In the genomic region with DNA sequence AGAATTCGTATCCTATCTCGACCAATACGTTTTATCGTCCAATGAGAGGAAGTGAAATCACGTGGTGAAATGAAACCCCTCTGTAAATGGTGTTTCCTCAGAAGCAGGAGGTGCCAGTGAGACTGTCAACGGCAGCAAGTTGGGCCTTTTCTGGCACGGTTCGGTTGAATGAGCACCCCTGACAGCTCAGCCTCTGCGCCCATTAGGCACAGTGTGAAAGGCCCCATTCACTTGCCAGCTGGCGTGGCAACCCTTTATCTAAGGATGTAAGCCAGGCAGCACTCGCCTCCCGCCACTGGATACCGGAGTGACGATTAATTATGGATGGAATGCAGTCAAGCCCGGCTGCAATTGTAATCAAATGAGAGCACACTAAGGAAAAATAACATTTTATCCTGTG, we compare ENCODE assay signal across 8 mouse cellular contexts.
DNase-seq lines count a peak whose midpoint lies in the region; ATAC-seq and TF ChIP-seq lines count a peak whose summit lies in the region.

No protein-coding gene starts in this region.

- no peak for TF ChIP-seq EP300 in heart, postnatal 0 days (IDR thresholded peaks at IDR 0.05; ENCODE audit: low read depth)

- no peak overlapping the region for H3K9ac ChIP-seq in forebrain, embryonic 14.5 days (ENCODE audit: low read length)
- H3K9ac ChIP-seq in heart, postnatal 0 days (replicated peaks; ENCODE audit: low read depth, low read length): no peak overlapping the region
- no peak overlapping the region for H3K9ac ChIP-seq in neural tube, embryonic 11.5 days (ENCODE audit: low read length)

- no peaks in the 10 kb centered on the region for H3K9me3 ChIP-seq in forebrain, embryonic 14.5 days (replicated peaks; ENCODE audit: control insufficient read depth, low read length)
- H3K9me3 ChIP-seq in heart, postnatal 0 days (replicated peaks; ENCODE audit: control insufficient read depth, low read length): no peaks in the 10 kb centered on the region
- no peaks in the 10 kb centered on the region for H3K9me3 ChIP-seq in neural tube, embryonic 11.5 days (ENCODE audit: control insufficient read depth, low read length)

- no peak for TF ChIP-seq CTCF in heart, postnatal 0 days (IDR thresholded peaks at IDR 0.05; ENCODE audit: low read depth)

- no peaks in the 10 kb centered on the region for H3K27me3 ChIP-seq in forebrain, embryonic 14.5 days (replicated peaks; ENCODE audit: control insufficient read depth, insufficient read depth, low read length)
- H3K27me3 ChIP-seq in heart, postnatal 0 days (ENCODE audit: control insufficient read depth, insufficient read depth, low read length): no peaks in the 10 kb centered on the region
- H3K27me3 ChIP-seq in neural tube, embryonic 11.5 days (ENCODE audit: control insufficient read depth, insufficient read depth, low read length): no peaks in the 10 kb centered on the region

- 4% methylated on average over 15 of the region's 15 CpGs for WGBS in forebrain, embryonic 14.5 days
- 23% methylated on average over 15 of the region's 15 CpGs for WGBS in heart, postnatal 0 days
- WGBS in neural tube, embryonic 11.5 days: 33% methylated on average over 15 of the region's 15 CpGs

- H3K4me2 ChIP-seq in forebrain, embryonic 14.5 days (ENCODE audit: low read length): peak overlapping the region; percentile 30
- peak overlapping the region; percentile 56 for H3K4me2 ChIP-seq in heart, postnatal 0 days (ENCODE audit: low read depth, low read length)
- H3K4me2 ChIP-seq in neural tube, embryonic 11.5 days (ENCODE audit: low read depth): no peak overlapping the region

- H3K4me3 ChIP-seq in forebrain, embryonic 14.5 days (ENCODE audit: low read depth, low read length): 0 out of 2 replicates have a peak overlapping the region, but pooled peaks have one; percentile 1
- H3K4me3 ChIP-seq in heart, postnatal 0 days (ENCODE audit: low read depth, low read length): peak overlapping the region; percentile 28
- no peak overlapping the region for H3K4me3 ChIP-seq in neural tube, embryonic 11.5 days (ENCODE audit: low read depth, low read length)

- peaks cover 9% of the 10 kb centered on the region; the same call in 1 of the 2 replicates for H3K4me1 ChIP-seq in forebrain, embryonic 14.5 days (ENCODE audit: control insufficient read depth, insufficient read depth, low read length)
- H3K4me1 ChIP-seq in heart, postnatal 0 days (ENCODE audit: control insufficient read depth, insufficient read depth): peaks cover 7% of the 10 kb centered on the region
- H3K4me1 ChIP-seq in neural tube, embryonic 11.5 days (ENCODE audit: control insufficient read depth, insufficient read depth, low read length): no peaks in the 10 kb centered on the region

- peak; percentile 7 for DNase-seq in lung, postnatal 36 days
- DNase-seq in lung, postnatal 14 days: no peak
- DNase-seq in forebrain, embryonic 14.5 days (ENCODE audit: low spot score): peak; percentile 97
- peak; percentile 8 for DNase-seq in heart, postnatal 0 days (ENCODE audit: low spot score)
- DNase-seq in kidney, postnatal 36 days: peak; percentile 12 to 34
- peak; percentile 84 for DNase-seq in neural tube, embryonic 11.5 days (ENCODE audit: low spot score)
- DNase-seq in c-Kit-positive CD71-positive TER-119-positive erythroid progenitor cells, embryonic 14.5 days (ENCODE audit: low spot score): no peak
- no peak for DNase-seq in spleen, postnatal 4 days (ENCODE audit: low spot score in 2 of 2)

- H3K36me3 ChIP-seq in forebrain, embryonic 14.5 days (ENCODE audit: control insufficient read depth, insufficient read depth, low read length): no peaks in the 10 kb centered on the region
- no peaks in the 10 kb centered on the region for H3K36me3 ChIP-seq in heart, postnatal 0 days (replicated peaks; ENCODE audit: control insufficient read depth, insufficient read depth, low read length)
- no peaks in the 10 kb centered on the region for H3K36me3 ChIP-seq in neural tube, embryonic 11.5 days (ENCODE audit: control insufficient read depth, insufficient read depth, low read length)

- ATAC-seq in forebrain, embryonic 14.5 days: peak; percentile 94
- peak; percentile 47; the same call in 1 of the 2 replicates for ATAC-seq in heart, postnatal 0 days (ENCODE audit: insufficient read depth, low read depth)
- peak; percentile 97 for ATAC-seq in neural tube, embryonic 11.5 days (ENCODE audit: insufficient read depth, low FRiP score, low TSS enrichment)

- no peak overlapping the region for H3K27ac ChIP-seq in forebrain, embryonic 14.5 days (ENCODE audit: low read depth, low read length)
- no peak overlapping the region; the same call in 1 of the 2 replicates for H3K27ac ChIP-seq in heart, postnatal 0 days (ENCODE audit: low read depth)
- no peak overlapping the region; the same call in 1 of the 2 replicates for H3K27ac ChIP-seq in neural tube, embryonic 11.5 days (ENCODE audit: low read depth, low read length)

Comparison
In these comparisons a context has a peak if more than half of its experiments do, and no peak if none do; other contexts are left out.
1. DNase-seq: peak in lung, postnatal 36 days (single experiment), forebrain, embryonic 14.5 days (single experiment), heart, postnatal 0 days (single experiment), kidney, postnatal 36 days (2 of 2) and neural tube, embryonic 11.5 days (single experiment); none in lung, postnatal 14 days (single experiment), c-Kit-positive CD71-positive TER-119-positive erythroid progenitor cells, embryonic 14.5 days (single experiment) and spleen, postnatal 4 days (0 of 2).
2. ATAC-seq: peak in every context shown above with its lines; median percentile 97 in neural tube, embryonic 11.5 days; 94 in forebrain, embryonic 14.5 days; 47 in heart, postnatal 0 days.